Mouse (Mus musculus): Measurements from ENCODE around the gene Tln2.

The Tln2 gene

DNA sequence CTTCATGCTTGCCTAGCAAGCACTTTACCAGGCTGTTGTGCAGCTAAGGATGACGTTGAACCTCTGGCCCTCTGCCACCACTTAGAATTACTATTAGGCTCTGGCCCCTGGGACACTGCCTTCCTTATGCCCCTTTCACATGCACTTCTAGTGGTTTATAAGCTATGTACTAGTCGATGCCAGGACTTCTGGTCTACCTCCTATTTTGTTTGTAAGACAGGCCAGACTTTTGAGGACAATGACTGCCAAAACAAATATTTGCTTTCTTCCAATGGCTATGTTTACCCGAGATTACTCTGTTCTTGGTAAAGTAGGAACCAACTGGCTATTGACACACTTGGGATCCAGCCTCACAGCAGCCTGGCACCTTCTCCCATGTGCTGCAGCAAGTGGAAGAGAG, 82.1 kb downstream of the Tln2 start:
- no peak for DNase-seq (ENCODE audit: low read depth, low spot score)

DNA sequence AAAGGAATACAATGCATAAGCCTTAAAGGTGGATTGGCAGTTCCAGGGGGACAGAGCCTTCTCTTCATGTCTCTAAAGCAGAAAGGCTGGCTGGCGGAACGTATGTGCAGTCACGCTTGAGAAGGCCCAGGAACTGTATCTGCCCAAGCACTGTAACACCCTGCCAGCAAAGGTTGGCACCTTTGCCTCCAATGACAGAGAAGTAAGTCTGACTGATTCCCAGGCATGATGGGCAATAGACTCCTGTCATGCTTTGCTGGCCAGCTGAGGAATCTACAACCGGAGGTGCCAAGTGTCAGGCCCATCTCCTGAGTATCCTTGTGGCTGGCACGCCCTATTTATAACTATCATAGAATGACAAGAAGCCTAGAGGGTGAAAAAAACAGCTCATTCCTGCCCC, 83.3 kb downstream of the Tln2 start:
- no peak for DNase-seq (ENCODE audit: low read depth, low spot score)

DNA sequence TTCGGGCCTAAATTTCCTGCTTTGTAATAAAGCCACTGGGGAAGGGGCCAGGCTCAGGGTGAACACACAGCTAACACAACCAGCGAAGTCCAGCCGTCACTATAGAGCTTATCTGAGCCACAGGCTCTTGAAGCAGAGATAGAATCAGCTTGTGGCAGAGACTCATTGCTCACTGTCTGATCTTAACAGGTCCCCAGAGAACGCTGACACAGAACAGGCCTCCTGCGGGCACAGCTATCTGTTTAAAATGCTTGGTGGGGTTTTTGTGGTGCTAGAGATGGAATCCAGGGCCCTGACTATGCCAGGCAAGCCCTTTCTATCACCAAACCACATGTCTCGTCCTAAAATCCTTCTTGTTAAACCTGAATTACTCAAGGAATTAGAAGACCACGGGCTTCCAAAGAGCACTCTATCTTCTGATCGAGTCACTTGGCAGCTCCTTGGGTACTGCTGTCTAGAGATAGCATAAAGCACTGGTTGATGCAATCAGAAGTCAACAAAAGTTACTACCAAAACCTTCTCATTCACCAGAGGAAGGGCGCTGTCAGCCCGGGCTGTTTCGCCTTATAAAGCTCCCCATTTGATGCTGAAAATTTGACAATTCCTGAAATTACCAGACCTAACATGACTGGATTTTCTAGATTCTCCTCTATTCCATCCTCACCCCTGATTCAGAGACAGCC, 95.9 kb downstream of the Tln2 start:
- DNase-seq (ENCODE audit: low read depth, low spot score) = peak; percentile 20

DNA sequence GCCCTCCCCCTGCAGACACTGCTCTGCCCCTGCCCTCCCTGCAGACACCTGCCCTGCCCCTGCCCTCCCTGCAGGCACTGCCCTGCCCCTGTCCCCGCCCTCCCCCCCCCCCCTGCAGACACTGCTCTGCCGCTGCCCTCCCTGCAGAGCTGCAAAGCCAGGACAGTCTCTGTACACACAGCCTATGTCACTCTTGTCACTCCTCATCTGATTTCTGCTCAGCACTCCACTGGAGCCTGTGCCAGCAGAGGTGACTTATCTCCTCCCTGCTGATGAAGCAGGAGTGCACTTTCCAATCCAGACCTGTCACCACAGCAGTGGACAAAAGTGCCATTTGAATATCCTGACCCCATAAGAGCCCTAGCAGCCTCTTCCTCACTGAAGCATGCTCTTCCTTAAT, 118.0 kb downstream of the Tln2 start:
- DNase-seq (ENCODE audit: low read depth, low spot score) = no peak

DNA sequence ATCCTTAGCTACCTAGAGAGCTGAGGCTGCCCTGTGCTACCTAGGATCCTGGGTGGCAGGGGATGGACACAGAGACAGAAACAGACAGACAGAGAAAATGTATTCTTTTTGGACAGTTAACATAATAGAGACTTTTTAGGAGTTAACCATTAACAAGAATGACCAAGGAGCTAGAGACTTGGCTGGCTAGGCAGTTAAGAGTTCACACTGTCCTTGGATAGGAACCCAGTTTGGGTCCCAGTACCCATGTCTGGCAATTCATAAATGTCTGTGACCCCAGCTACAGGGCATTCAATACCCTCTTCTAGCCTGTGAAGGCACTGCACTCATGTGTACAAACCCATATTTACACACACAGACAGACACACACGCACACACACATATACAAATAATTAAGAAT, 122.0 kb downstream of the Tln2 start:
- no peak for DNase-seq (ENCODE audit: low read depth, low spot score)

GRCm38 (mm10) chr9:67435333-67436154, 124.0 kb downstream of the Tln2 start:
- DNase-seq (ENCODE audit: low read depth, low spot score) = no peak

- DNase-seq (ENCODE audit: low read depth, low spot score) = no peak
Observed at GRCm38 (mm10) chr9:67429199-67429892, 130.2 kb downstream of the Tln2 start.

GRCm38 (mm10) chr9:67428306-67429047, 131.0 kb downstream of the Tln2 start:
- DNase-seq (ENCODE audit: low read depth, low spot score) = no peak

GRCm38 (mm10) chr9:67426304-67426703, 133.2 kb downstream of the Tln2 start:
- no peak for DNase-seq (ENCODE audit: low read depth, low spot score)

GRCm38 (mm10) chr9:67424110-67424509, 135.4 kb downstream of the Tln2 start:
- no peak for DNase-seq (ENCODE audit: low read depth, low spot score)

DNA sequence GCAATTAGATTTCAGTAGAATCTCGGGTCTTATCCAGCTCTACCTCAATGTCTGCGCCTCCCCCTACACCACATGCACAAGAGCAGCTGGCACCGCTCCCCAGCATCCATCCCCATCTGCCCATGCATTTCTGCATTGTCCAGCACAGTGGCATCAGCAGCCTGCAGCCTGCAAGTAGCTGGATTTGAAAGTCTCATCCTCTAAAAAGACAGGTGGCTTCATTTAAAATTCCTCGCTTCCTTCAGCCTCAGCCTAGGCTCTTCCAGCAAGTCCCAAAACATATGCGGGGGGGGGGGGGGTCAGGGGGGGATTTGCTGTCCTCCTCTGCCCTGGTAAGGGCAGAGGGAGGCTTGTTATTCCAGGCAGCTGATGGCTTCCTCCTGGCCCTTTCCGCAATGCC, 141.4 kb downstream of the Tln2 start:
- DNase-seq (ENCODE audit: low read depth, low spot score) = no peak

GRCm38 (mm10) chr9:67410667-67411066, 148.8 kb downstream of the Tln2 start:
- no peak for DNase-seq (ENCODE audit: low read depth, low spot score)

DNA sequence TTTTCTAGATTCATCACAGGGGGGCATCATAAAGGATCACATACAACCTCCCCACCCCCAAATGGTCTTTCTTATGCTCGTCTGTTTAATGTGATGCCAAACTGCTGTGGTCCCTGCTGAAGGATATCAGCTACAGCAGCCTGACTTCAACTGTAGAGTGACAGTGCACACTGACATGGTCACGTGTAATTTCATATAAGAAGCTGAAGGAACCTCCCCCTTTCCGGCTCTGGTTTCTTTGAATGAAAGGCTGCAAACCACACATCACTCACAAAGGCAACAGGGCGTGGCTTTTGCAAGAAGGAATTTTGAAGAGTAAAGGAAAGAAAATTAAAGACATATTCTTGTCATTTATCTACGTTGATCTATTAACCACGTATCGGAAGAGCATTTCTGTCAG, 154.8 kb downstream of the Tln2 start:
- no peak for DNase-seq (ENCODE audit: low read depth, low spot score)

- no peak for DNase-seq (ENCODE audit: low read depth, low spot score)
Observed at GRCm38 (mm10) chr9:67399563-67399962, 159.9 kb downstream of the Tln2 start.

DNA sequence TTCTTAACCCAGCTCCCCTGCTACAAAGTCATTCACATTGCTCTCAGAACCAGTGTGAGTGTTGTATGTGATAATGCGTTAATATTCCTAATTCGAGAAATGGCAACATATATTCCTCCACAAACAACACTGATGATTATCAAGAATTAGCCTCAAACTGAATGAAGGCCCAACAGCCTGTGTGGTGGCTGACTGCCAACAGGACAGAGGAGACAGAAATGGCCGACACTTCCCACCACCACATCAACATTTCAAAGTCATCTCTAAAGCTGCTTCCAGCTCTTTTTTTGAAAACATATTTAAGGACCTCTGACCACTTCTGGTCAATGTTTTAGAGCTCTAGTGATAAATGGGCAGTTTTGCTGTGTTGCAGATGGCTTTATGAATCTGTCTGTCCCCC, 161.7 kb downstream of the Tln2 start:
- no peak for DNase-seq (ENCODE audit: low read depth, low spot score)

DNA sequence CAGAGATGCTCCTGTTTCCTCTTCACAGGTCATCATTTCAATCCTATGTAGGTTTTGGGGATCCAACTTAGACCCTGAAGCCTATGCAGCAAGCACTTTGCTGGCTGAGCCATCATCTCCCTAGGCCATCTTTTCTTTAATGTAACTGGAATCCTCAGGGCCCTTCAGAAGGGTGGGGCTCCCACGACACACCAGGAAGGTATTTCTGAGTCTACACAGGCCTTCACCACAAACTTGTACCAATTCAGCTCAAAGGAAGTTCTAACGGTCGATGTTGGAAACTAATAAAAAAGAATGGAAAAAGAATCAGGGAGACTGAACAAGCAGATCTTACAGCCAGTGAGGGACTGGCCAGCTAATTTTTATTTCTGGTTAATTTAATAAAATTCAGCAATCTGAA, 163.1 kb downstream of the Tln2 start:
- no peak for DNase-seq (ENCODE audit: low read depth, low spot score)

- DNase-seq (ENCODE audit: low read depth, low spot score) = no peak
Observed at GRCm38 (mm10) chr9:67384028-67384590, 175.4 kb downstream of the Tln2 start.

DNA sequence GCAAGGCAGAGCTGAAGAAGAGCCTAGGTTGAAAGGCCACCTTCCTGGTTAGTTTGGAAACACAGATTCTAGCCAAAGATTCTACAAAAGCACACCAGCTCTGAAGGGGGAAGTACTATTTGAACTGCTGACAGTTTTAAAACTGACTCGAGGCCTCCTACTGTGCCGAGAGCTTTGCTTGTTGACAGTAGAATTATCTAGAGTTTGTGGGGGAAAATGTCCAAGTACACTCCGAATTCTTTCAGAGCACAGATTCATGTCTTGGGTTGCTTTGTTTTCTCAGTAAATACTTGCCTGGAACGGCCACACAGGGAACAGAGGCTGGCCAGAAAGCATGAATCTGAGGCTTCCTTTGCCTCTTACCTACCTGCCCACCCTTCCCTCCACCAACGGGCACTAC, 179.4 kb downstream of the Tln2 start:
- DNase-seq (ENCODE audit: low read depth, low spot score) = no peak

DNA sequence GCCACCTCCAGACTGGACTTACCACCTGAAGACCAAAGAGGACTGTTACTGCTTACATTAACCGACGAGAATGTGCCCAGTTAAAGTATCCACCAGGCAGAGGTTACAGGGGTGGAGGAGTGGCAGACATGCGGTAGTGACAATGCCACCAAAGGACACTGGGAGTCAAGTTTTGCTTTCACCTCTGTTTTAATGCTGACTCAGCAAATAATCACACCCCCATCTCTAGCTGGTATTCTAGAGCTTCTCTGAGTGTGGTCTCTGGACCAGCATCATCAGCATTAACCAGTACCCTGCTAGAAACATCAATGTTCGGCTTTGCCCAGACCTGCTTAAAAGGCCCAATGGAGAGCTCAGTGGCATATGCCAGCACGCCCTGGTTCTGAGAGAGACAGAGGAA, 180.7 kb downstream of the Tln2 start:
- no peak for DNase-seq (ENCODE audit: low read depth, low spot score)

DNA sequence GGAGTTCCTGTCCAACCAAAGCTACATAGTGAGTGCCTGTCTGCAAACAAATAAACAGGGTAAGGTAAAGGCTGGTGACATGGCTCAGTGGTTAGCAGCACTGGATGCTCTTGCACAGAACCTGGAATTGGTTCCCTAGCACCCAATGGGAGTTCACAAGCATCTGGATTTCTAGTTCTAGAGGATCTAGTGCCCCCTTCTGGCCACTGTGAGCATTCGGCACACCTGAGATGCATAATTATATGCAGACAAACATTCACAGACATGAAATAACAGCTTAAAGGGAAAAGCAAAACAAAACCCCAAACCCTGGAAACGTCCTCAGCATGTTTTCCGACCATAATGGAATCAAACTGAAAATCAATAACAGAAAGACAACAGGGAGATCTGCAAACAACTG, 191.4 kb downstream of the Tln2 start:
- no peak for DNase-seq (ENCODE audit: low read depth, low spot score)

- DNase-seq (ENCODE audit: low read depth, low spot score) = no peak
Observed at GRCm38 (mm10) chr9:67362511-67362910, 197.0 kb downstream of the Tln2 start.

GRCm38 (mm10) chr9:67362053-67362452, 197.4 kb downstream of the Tln2 start:
- no peak for DNase-seq (ENCODE audit: low read depth, low spot score)
